Mouse (Mus musculus) cerebellum, adult 11 months (tissue): ENCODE data around the gene Plekha6.
A peak's percentile ranks its signal among the peaks of the same experiment; 100 is the strongest.

Experiments
- DNase-seq: peaks from one replicate; pipeline ENCODE4 v3.0.0; 2022

Plekha6 gene

GRCm38 (mm10) chr1:133163820-133164431, at the start of gene Plekha6:
Gene Plekha6, plus strand, starts transcription at chr1:133164210.
- DNase-seq, result no peak

- no peak for DNase-seq
Observed at GRCm38 (mm10) chr1:133116108-133116507, 47.9 kb upstream of the Plekha6 start.

- no peak for DNase-seq
Observed at GRCm38 (mm10) chr1:133118127-133118526, 45.9 kb upstream of the Plekha6 start.

- no peak for DNase-seq
Observed at GRCm38 (mm10) chr1:133118844-133119243, 45.2 kb upstream of the Plekha6 start.

- no peak for DNase-seq
Observed at GRCm38 (mm10) chr1:133119931-133120712, 43.9 kb upstream of the Plekha6 start.

- no peak for DNase-seq
Observed at GRCm38 (mm10) chr1:133121246-133121645, 42.8 kb upstream of the Plekha6 start.

- no peak for DNase-seq
Observed at GRCm38 (mm10) chr1:133124137-133124536, 39.9 kb upstream of the Plekha6 start.

GRCm38 (mm10) chr1:133125640-133126364, 38.2 kb upstream of the Plekha6 start:
- no peak for DNase-seq

- DNase-seq, result no peak
Observed at GRCm38 (mm10) chr1:133126365-133126740, 37.7 kb upstream of the Plekha6 start.

GRCm38 (mm10) chr1:133127328-133127727, 36.7 kb upstream of the Plekha6 start:
- no peak for DNase-seq

- DNase-seq, result no peak
Observed at GRCm38 (mm10) chr1:133129471-133130221, 34.4 kb upstream of the Plekha6 start.

GRCm38 (mm10) chr1:133130638-133131560, 33.1 kb upstream of the Plekha6 start, which contains the start of gene Ppp1r15b:
Gene Ppp1r15b, plus strand, starts transcription at chr1:133131143.
- peak; percentile 98 for DNase-seq

GRCm38 (mm10) chr1:133131561-133131905, 32.5 kb upstream of the Plekha6 start:
- DNase-seq, result no peak

GRCm38 (mm10) chr1:133131936-133132335, 32.1 kb upstream of the Plekha6 start:
- no peak for DNase-seq

GRCm38 (mm10) chr1:133132388-133133326, 31.4 kb upstream of the Plekha6 start:
- no peak for DNase-seq

- no peak for DNase-seq
Observed at GRCm38 (mm10) chr1:133133425-133133824, 30.6 kb upstream of the Plekha6 start.

GRCm38 (mm10) chr1:133134071-133134470, 29.9 kb upstream of the Plekha6 start:
- DNase-seq, result no peak

- no peak for DNase-seq
Observed at GRCm38 (mm10) chr1:133134881-133135280, 29.1 kb upstream of the Plekha6 start.

GRCm38 (mm10) chr1:133135808-133136207, 28.2 kb upstream of the Plekha6 start:
- no peak for DNase-seq

- no peak for DNase-seq
Observed at GRCm38 (mm10) chr1:133138401-133138800, 25.6 kb upstream of the Plekha6 start.
